Mouse (Mus musculus) bone marrow macrophage, adult 2 months (primary cell): ENCODE measurements at regions not wholly inside any gene's neighbourhood (a gene's known extent, or its start where the extent isn't known, plus 50 kb on each side); places are given as distances from the start of the nearest gene placed in this dataset.

ENCODE experiments used
- H3K27ac ChIP-seq: 2 replicates; pipeline ENCODE4 v1.5.1; 2012; ENCODE audit warnings: low read depth, low read length; ENCODE audit not compliant: insufficient read depth
- H3K4me1 ChIP-seq: 2 replicates; pipeline ENCODE4 v1.6.1; 2012; ENCODE audit warnings: low read length; ENCODE audit not compliant: control insufficient read depth, insufficient read depth
- H3K4me3 ChIP-seq: 2 replicates; pipeline ENCODE4 v1.5.1; 2012; ENCODE audit warnings: mild to moderate bottlenecking, low read length, moderate library complexity; ENCODE audit not compliant: insufficient read depth
- CTCF ChIP-seq: IDR thresholded peaks from 2 replicates; pipeline ENCODE4 v1.5.1; 2012; ENCODE audit warnings: low read depth, mild to moderate bottlenecking, low read length, moderate library complexity
- POLR2A ChIP-seq: IDR thresholded peaks from 2 replicates; pipeline ENCODE4 v1.6.1; 2012; ENCODE audit warnings: mild to moderate bottlenecking, low read depth, low read length, borderline replicate concordance

DNA sequence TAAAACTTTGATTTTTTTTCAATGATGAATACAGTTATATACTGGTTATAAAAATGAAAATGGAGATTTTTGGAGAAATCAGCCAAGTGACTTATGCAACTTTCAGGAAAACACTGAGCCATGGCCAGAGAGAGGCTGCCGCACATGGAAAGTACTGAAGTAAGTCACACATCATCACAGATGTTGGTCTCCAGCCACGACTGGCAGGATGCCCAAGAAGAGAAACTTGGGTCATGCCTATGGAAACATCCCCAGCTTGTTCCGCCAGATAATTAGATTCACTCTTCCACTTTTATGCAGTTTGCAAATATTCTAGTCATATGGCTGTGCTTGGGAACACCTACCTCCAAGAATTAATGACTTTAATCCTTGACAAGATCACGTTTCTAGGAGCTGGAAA lies 544.8 kb upstream of the Id4 start:
- no peaks in the 10 kb centered on the region for H3K4me1 ChIP-seq
- no peak overlapping the region for H3K27ac ChIP-seq
- H3K4me3 ChIP-seq = no peak overlapping the region
- TF ChIP-seq POLR2A = no peak
- no peak for TF ChIP-seq CTCF

GRCm38 (mm10) chr13:47720645-47721044 lies 540.4 kb upstream of the Id4 start:
- H3K4me3 ChIP-seq = no peak overlapping the region
- TF ChIP-seq POLR2A = no peak
- TF ChIP-seq CTCF = no peak
- no peak overlapping the region for H3K27ac ChIP-seq
- H3K4me1 ChIP-seq = no peaks in the 10 kb centered on the region

DNA sequence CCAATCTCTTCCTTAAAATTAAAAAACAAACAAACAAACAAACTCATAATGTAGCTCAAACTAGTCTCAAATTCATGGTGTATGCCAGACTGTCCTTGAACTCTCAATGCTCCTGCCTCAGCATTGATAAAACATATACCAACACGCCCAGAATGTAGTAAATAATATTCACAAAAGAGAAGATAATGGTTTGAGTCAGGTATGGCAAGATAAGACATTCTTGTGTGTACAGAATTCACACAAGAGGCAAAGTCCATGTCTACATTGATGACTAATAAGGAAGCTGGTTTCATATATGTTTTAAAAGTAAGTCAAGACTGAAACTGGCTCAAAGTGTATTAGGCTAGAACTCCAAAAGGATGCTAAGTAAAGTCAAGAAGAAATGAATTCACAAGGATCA lies 526.6 kb upstream of the Id4 start:
- H3K4me1 ChIP-seq = no peaks in the 10 kb centered on the region
- H3K27ac ChIP-seq = no peak overlapping the region
- no peak for TF ChIP-seq POLR2A
- TF ChIP-seq CTCF = no peak
- H3K4me3 ChIP-seq = no peak overlapping the region

GRCm38 (mm10) chr13:47735426-47736063 lies 525.5 kb upstream of the Id4 start:
- Histone ChIP-seq H3K27ac (no peak overlapping the region), H3K4me3 (no peak overlapping the region), H3K4me1 (no peaks in the 10 kb centered on the region)
- no peak for TF ChIP-seq POLR2A
- TF ChIP-seq CTCF = no peak

DNA sequence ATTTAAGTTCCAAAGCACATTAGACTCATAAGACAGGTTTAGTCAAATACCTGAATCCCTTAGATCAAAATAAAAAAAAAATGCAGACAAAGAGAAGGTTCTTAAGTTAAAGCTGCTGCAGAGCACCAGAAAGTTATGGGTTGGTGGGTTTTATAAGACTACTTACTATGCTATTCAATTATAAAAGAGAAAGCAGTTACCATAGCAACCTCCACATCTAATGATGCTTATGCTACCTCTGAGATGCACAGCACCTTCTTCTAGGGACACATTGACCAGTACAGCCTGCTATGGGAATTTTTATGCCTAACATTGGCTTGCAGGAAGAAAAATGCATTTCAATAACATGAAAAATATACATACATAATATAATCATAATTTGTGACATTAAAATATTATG lies 512.1 kb upstream of the Id4 start:
- H3K27ac ChIP-seq = no peak overlapping the region
- no peak overlapping the region for H3K4me3 ChIP-seq
- no peaks in the 10 kb centered on the region for H3K4me1 ChIP-seq
- TF ChIP-seq POLR2A (no peak), CTCF (no peak)

- no peak overlapping the region for H3K27ac ChIP-seq
- H3K4me1 ChIP-seq = no peaks in the 10 kb centered on the region
- TF ChIP-seq CTCF (no peak), POLR2A (no peak)
- H3K4me3 ChIP-seq = no peak overlapping the region
Observed at GRCm38 (mm10) chr13:47751033-47751432, 510.0 kb upstream of the Id4 start.

- no peak overlapping the region for H3K4me3 ChIP-seq
- no peak overlapping the region for H3K27ac ChIP-seq
- TF ChIP-seq CTCF = no peak
- no peak for TF ChIP-seq POLR2A
- no peaks in the 10 kb centered on the region for H3K4me1 ChIP-seq
Observed at GRCm38 (mm10) chr13:47764802-47765597, 496.0 kb upstream of the Id4 start.

GRCm38 (mm10) chr13:47768963-47769527 lies 492.0 kb upstream of the Id4 start:
- Histone ChIP-seq H3K4me3 (no peak overlapping the region), H3K27ac (no peak overlapping the region), H3K4me1 (no peaks in the 10 kb centered on the region)
- TF ChIP-seq CTCF (no peak), POLR2A (no peak)

GRCm38 (mm10) chr13:47777206-47778099 lies 483.6 kb upstream of the Id4 start:
- Histone ChIP-seq H3K27ac (no peak overlapping the region), H3K4me1 (no peaks in the 10 kb centered on the region), H3K4me3 (no peak overlapping the region)
- TF ChIP-seq POLR2A = no peak
- TF ChIP-seq CTCF = no peak

DNA sequence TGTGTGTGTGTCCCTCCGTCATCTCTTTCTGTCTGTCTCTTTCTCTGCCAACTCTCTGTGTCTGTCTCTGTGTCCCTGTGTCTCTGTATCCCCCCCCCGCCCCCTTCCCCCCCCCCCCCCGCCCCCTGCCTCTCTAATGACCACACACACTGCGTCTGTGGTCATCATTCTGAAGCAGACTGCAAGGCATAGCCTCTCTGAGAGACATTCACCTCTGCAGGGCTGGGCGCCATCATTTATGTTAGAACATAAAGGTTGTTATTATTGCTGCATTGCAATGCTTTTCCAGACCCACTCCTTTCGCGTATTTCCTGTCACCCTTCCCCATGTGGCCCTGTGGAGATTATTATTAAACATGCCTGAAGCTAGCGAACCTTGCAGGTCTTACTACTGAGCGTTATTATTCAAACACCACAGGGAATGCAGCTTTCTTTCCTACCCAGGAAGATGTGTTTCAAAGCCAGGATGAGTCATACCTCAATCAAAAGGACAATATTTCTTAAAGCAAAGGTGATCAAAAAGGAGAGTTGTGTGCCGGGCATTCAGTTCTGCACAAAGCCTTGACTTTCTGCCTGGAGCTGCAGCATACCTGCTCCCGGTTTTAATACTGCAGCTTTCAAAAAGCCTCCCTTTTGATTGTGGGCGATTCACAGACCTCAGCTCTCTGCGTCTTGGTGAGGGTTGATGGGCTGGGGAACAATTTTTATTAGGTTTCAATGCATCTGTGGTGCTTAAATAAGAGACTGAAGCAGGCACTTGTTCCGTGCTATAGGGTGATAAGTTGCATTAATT lies 482.6 kb upstream of the Id4 start:
- no peak for TF ChIP-seq POLR2A
- no peak for TF ChIP-seq CTCF
- Histone ChIP-seq H3K4me3 (no peak overlapping the region), H3K4me1 (no peaks in the 10 kb centered on the region), H3K27ac (no peak overlapping the region)
